Comparison of ENCODE assay signal across 8 mouse cellular contexts in the genomic region with DNA sequence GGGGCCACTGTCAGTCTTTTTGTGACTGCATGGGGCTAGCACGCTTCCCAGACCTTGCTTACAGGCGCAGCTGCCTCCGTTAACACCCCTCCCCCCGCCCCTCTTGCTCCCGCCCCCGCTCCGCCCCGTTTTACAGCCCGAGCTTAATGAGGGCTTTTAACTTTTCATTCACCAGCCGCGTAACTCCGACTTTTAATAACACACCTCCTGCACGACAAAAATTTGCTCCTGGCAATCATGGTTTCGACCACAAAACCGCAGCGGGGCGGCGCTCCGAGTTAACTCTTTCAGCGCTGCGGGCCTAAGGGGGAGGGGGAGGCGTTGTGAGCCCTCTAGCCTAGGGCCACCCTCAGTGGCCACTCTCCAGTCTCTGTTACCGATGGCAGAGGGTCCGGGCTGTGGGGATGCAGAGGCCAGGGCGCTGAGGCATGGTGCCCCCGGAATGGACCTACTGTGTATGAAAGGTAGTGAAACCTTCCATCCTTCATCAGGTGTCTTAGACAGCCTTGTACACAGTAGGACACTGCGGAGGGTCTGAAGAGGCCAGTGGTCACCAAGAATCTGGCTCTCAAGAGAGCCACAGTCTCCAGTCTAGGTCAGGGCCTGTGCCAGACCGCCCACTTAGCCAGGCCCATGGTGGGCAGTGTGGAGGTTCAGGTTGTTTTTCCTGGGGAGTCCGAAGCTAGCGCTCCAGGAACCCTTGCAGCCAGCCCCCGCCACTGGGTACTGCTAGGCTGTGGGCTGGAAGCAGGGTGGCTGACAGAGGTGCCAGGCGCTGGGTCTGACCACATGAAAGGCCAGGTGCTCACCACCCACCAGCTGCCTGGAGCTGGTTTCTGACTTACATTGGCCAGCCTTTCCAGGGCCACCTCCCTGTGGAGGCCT. TPM values are rescaled to one million over a fixed set of nuclear protein-coding genes. Genes with fewer than 3 reads are reported as not detected.
A peak's percentile ranks its signal among the peaks of the same experiment; 100 is the strongest.
DNase-seq lines count a peak whose midpoint lies in the region; ATAC-seq and TF ChIP-seq lines count a peak whose summit lies in the region.

No protein-coding gene starts in this region.

- peak; percentile 34 for ATAC-seq in granulocyte monocyte progenitor cell, adult 5-6 weeks (replicated peaks; ENCODE audit: poor library complexity, severe bottlenecking)
- peak; percentile 6 for ATAC-seq in stomach, postnatal 0 days (ENCODE audit: low FRiP score, low TSS enrichment)

- H3K27ac ChIP-seq in stomach, postnatal 0 days (replicated peaks): peak overlapping the region; percentile 76

- H3K4me3 ChIP-seq in stomach, postnatal 0 days (ENCODE audit: low read depth, low read length): peak overlapping the region; percentile 36

- no peaks in the 10 kb centered on the region for H3K36me3 ChIP-seq in stomach, postnatal 0 days (ENCODE audit: control insufficient read depth, insufficient read depth, low read length)

- H3K9me3 ChIP-seq in stomach, postnatal 0 days (ENCODE audit: control insufficient read depth, low read length): no peaks in the 10 kb centered on the region

- H3K4me1 ChIP-seq in stomach, postnatal 0 days (replicated peaks; ENCODE audit: control insufficient read depth, insufficient read depth): no peaks in the 10 kb centered on the region; the same call in 1 of the 2 replicates

- 13% methylated on average over 32 of the region's 32 CpGs for WGBS in stomach, postnatal 0 days

- 0 out of 2 replicates have a peak, but pooled peaks have one; percentile 7 for TF ChIP-seq CTCF in stomach, postnatal 0 days (IDR thresholded peaks at IDR 0.05; ENCODE audit: low read depth)

- no peaks in the 10 kb centered on the region for H3K27me3 ChIP-seq in stomach, postnatal 0 days (ENCODE audit: control insufficient read depth, insufficient read depth, low read length)

- TF ChIP-seq EP300 in stomach, postnatal 0 days (optimal IDR thresholded peaks at IDR 0.05): no peak

- peak overlapping the region; percentile 62 for H3K4me2 ChIP-seq in stomach, postnatal 0 days (replicated peaks; ENCODE audit: low read depth)

- DNase-seq in gastrocnemius, postnatal 10 days: peak; percentile 25
- no peak for DNase-seq in gastrocnemius, adult 18-20 months (ENCODE audit: low spot score)
- DNase-seq in adrenal gland, postnatal 25 days: peak; percentile 45
- peak; percentile 64 for DNase-seq in kidney, postnatal 10 days
- DNase-seq in mesoderm, embryonic 11.5 days (ENCODE audit: low read depth, low spot score): peak; percentile 57
- peak; percentile 84 for DNase-seq in stomach, postnatal 0 days (ENCODE audit: low spot score)
- no peak for DNase-seq in gastrocnemius, adult 8-10 months (ENCODE audit: low spot score in 2 of 2)

- H3K9ac ChIP-seq in stomach, postnatal 0 days (ENCODE audit: low read length): peak overlapping the region; percentile 54

RNA-seq across cellular contexts. Expression of gene Grhl3, which starts 3.0 kb away (rescaled TPM):
- total RNA-seq in gastrocnemius, postnatal 10 days (2021): under 1 TPM; 0.18 to 0.26 TPM
- total RNA-seq in gastrocnemius, adult 18-20 months (2021): under 1 TPM in 1 of 2 experiments, not detected in 1; 0.09 TPM
- total RNA-seq in adrenal gland, postnatal 25 days (2021): not detected in 2 replicates
- not detected in 2 replicates for total RNA-seq in granulocyte monocyte progenitor cell, adult 5-6 weeks (2014; fragmentation: Nextera tagmentation)
- not detected in 2 replicates for total RNA-seq in granulocyte monocyte progenitor cell, adult 5-6 weeks (2017)
- 52.5 and 53.3 TPM in 2 replicates for polyA plus RNA-seq in stomach, postnatal 0 days (2015; fragmentation: Nextera tagmentation; extraction: Ambion mirVana)
- total RNA-seq in gastrocnemius, adult 8-10 months (2022): under 1 TPM in 2 of 4 experiments, not detected in 2; 0.15 to 0.16 TPM

Comparison
In these comparisons a context has a peak if more than half of its experiments do, and no peak if none do; other contexts are left out.
1. DNase-seq: peak in gastrocnemius, postnatal 10 days (single experiment), adrenal gland, postnatal 25 days (single experiment), kidney, postnatal 10 days (single experiment), mesoderm, embryonic 11.5 days (single experiment) and stomach, postnatal 0 days (single experiment); none in gastrocnemius, adult 18-20 months (single experiment) and gastrocnemius, adult 8-10 months (0 of 2).